Mouse (Mus musculus): ENCODE measurements around the gene Fadd. TPM values are rescaled to one million over a fixed set of nuclear protein-coding genes. Genes with fewer than 3 reads are reported as not detected.

Fadd gene
- 16.1 and 17.9 TPM in 2 replicates for polyA plus RNA-seq (2012; rRNA removed)

DNA sequence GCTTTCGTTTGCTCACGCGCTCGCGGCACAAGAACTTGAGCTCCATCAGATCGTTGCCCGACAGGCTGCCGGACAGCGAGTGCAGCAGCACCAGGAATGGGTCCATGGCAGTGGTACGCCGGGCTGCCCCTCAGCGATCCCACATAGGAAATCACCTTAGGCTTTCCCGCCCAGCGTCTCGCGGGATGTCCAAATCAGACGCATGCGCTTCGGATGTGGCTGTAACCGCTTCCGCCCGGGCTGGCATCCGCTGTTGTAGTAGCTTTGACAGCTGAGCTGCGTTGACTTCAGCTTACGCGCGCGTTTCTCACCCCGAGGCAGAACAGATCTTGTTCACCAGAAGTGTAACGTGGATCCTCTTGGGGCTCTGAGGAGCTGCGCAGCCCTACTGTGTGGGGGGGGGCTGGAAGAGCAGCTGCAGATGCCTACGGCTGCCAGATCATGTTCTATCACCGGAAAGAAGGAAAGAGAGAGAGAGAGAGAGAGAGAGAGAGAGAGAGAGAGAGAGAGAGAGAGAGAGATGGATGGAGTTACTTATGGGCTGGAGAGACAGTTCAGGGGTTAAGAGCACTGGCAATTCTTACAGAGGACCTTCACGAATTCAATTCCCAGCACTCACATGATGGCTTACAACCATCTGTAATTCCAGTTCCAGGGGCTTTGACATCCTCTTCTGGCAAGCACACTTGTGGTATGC lies at the start of gene Fadd:
TSS of gene Fadd (minus strand) at position 180 of the 697 bp plus-strand sequence.

GRCm38 (mm10) chr7:144553237-144554122 lies 28.8 kb downstream of the Fadd start, which contains the start of gene Ppfia1:
Gene Ppfia1, minus strand, starts transcription at chr7:144553729.

Other genes starting within 250 kb of the Fadd start
- gene Cttn, start 111.5 kb downstream of the Fadd start, polyA plus RNA-seq (2012; rRNA removed) = 154 and 164 TPM in 2 replicates
- 42.9 and 44.9 TPM in 2 replicates for gene Ppfia1, start 28.7 kb downstream of the Fadd start, polyA plus RNA-seq (2012; rRNA removed)
- gene Ano1, start 169.5 kb upstream of the Fadd start, polyA plus RNA-seq (2012; rRNA removed) = 96.0 and 117 TPM in 2 replicates